Mouse (Mus musculus): ENCODE results near the gene Ptprs. TPM values are rescaled to one million over a fixed set of nuclear protein-coding genes. Genes with fewer than 3 reads are reported as not detected.

The Ptprs gene
- polyA plus RNA-seq, 1 experiment from 2014 or later, result 111 TPM

DNA sequence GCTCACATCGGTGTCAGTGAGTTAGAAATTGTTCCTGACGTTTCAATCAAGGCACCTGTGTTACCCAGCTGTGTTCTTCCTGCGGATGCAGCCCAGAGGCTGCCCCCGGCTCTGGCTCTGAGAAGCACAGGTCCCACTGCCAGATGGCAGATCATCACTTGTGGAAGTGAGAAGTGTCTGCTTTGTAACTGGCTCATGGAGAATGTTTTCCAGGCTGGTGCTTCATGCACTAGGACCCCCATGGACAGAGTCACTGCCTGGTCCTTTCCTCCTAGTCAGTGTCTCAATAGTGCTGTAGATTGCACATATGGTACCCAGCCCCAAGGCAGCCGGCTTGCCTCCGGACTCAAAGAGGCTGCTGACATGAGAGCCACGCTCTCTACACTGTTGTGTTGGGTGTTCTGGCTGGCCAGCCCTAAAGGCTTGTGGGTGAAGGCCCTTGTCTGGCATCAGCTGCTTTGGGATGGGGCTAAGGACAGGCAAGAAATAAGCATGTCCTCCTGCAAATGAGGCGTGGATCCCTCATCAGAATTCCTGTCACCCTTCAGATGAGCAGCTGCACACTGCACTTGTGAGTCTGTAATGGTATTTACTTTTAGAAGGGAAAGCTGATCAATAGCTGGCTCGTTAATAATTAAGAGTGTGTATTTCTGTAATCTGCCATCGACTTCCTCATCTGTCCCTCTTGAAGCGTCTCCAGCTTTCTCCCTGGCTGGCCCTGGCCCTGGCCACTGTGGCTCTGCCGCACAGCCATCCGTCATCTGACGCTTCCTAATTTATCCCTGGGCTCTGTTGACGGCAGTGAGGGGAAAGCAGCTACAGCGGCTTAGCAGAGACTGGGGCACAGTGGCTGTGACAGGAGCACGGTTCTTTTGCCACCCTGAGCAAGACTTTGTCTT is 102.9 kb downstream of the Ptprs start:
- WGBS, result 68% methylated on average over 17 of the region's 17 CpGs
- no peaks in the 10 kb centered on the region for H3K9me3 ChIP-seq (ENCODE audit: control insufficient read depth, low read depth, low read length)
- ATAC-seq (ENCODE audit: insufficient number of reproducible peaks, insufficient read depth, low FRiP score, low read depth), result no peak
- H3K27ac ChIP-seq (ENCODE audit: low read length), result no peak overlapping the region
- H3K4me1 ChIP-seq (ENCODE audit: control insufficient read depth, insufficient read depth, low read length), result no peaks in the 10 kb centered on the region
- no peak overlapping the region for H3K4me2 ChIP-seq (replicated peaks; ENCODE audit: low read depth, low read length)
- no peaks in the 10 kb centered on the region for H3K27me3 ChIP-seq (ENCODE audit: control insufficient read depth, insufficient read depth, low read length)
- H3K36me3 ChIP-seq (ENCODE audit: control insufficient read depth, insufficient read depth, low read length), result peaks cover 64% of the 10 kb centered on the region
- H3K4me3 ChIP-seq (ENCODE audit: low read depth, low read length), result no peak overlapping the region
- H3K9ac ChIP-seq (replicated peaks; ENCODE audit: low read depth, low read length), result no peak overlapping the region

GRCm38 (mm10) chr17:56372109-56372508 is 104.2 kb downstream of the Ptprs start:
- Histone ChIP-seq H3K4me1 (ENCODE audit: control insufficient read depth, insufficient read depth, low read length) (no peaks in the 10 kb centered on the region), H3K27me3 (ENCODE audit: control insufficient read depth, insufficient read depth, low read length) (no peaks in the 10 kb centered on the region), H3K4me3 (ENCODE audit: low read depth, low read length) (no peak overlapping the region), H3K27ac (ENCODE audit: low read length) (no peak overlapping the region), H3K9me3 (ENCODE audit: control insufficient read depth, low read depth, low read length) (no peaks in the 10 kb centered on the region), H3K36me3 (ENCODE audit: control insufficient read depth, insufficient read depth, low read length) (peaks cover 52% of the 10 kb centered on the region), H3K4me2 (replicated peaks; ENCODE audit: low read depth, low read length) (no peak overlapping the region), H3K9ac (replicated peaks; ENCODE audit: low read depth, low read length) (no peak overlapping the region)
- no peak for ATAC-seq (ENCODE audit: insufficient number of reproducible peaks, insufficient read depth, low FRiP score, low read depth)
- 64% methylated on average over 4 of the region's 4 CpGs for WGBS

GRCm38 (mm10) chr17:56371029-56371660 is 105.1 kb downstream of the Ptprs start:
- H3K4me1 ChIP-seq (ENCODE audit: control insufficient read depth, insufficient read depth, low read length), result no peaks in the 10 kb centered on the region
- no peak for ATAC-seq (ENCODE audit: insufficient number of reproducible peaks, insufficient read depth, low FRiP score, low read depth)
- H3K4me3 ChIP-seq (ENCODE audit: low read depth, low read length), result no peak overlapping the region
- no peaks in the 10 kb centered on the region for H3K27me3 ChIP-seq (ENCODE audit: control insufficient read depth, insufficient read depth, low read length)
- no peak overlapping the region for H3K4me2 ChIP-seq (replicated peaks; ENCODE audit: low read depth, low read length)
- 87% methylated on average over 15 of the region's 15 CpGs for WGBS
- H3K9me3 ChIP-seq (ENCODE audit: control insufficient read depth, low read depth, low read length), result no peaks in the 10 kb centered on the region
- H3K9ac ChIP-seq (replicated peaks; ENCODE audit: low read depth, low read length), result no peak overlapping the region
- no peak overlapping the region for H3K27ac ChIP-seq (ENCODE audit: low read length)
- H3K36me3 ChIP-seq (ENCODE audit: control insufficient read depth, insufficient read depth, low read length), result peaks cover 44% of the 10 kb centered on the region

DNA sequence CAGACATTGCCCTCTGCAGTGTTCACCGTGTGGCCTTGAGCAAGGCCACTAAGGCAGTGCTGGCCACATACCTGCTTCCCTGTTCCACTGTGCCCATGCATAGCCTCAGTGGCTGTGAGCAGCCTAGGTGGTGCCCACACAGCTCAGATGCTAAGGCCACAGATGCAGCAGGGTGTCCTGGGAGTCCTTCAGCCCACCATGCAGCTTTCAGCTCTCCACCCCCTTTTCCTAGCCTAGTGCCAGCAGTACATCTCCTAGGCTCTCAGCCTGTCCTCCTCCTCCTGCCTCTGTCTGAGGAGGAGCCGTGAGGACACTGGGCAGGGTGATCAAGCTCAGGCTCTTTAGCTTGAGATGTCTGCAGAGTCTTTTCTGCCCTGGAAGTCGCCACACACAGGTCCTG is 106.2 kb downstream of the Ptprs start:
- H3K9ac ChIP-seq (replicated peaks; ENCODE audit: low read depth, low read length), result no peak overlapping the region
- H3K36me3 ChIP-seq (ENCODE audit: control insufficient read depth, insufficient read depth, low read length), result peaks cover 38% of the 10 kb centered on the region
- H3K4me2 ChIP-seq (replicated peaks; ENCODE audit: low read depth, low read length), result no peak overlapping the region
- no peak overlapping the region for H3K4me3 ChIP-seq (ENCODE audit: low read depth, low read length)
- H3K9me3 ChIP-seq (ENCODE audit: control insufficient read depth, low read depth, low read length), result no peaks in the 10 kb centered on the region
- ATAC-seq (ENCODE audit: insufficient number of reproducible peaks, insufficient read depth, low FRiP score, low read depth), result no peak
- WGBS, result 78% methylated on average over 3 of the region's 3 CpGs
- no peaks in the 10 kb centered on the region for H3K27me3 ChIP-seq (ENCODE audit: control insufficient read depth, insufficient read depth, low read length)
- no peak overlapping the region for H3K27ac ChIP-seq (ENCODE audit: low read length)
- 0 out of 2 replicates have a peak, but pooled peaks cover 8% of the 10 kb centered on the region for H3K4me1 ChIP-seq (ENCODE audit: control insufficient read depth, insufficient read depth, low read length)

GRCm38 (mm10) chr17:56368291-56368790 is 107.9 kb downstream of the Ptprs start:
- Histone ChIP-seq H3K9ac (replicated peaks; ENCODE audit: low read depth, low read length) (no peak overlapping the region), H3K36me3 (ENCODE audit: control insufficient read depth, insufficient read depth, low read length) (peaks cover 32% of the 10 kb centered on the region), H3K4me2 (replicated peaks; ENCODE audit: low read depth, low read length) (no peak overlapping the region), H3K4me3 (ENCODE audit: low read depth, low read length) (no peak overlapping the region), H3K27ac (ENCODE audit: low read length) (no peak overlapping the region), H3K4me1 (ENCODE audit: control insufficient read depth, insufficient read depth, low read length) (0 out of 2 replicates have a peak, but pooled peaks cover 8% of the 10 kb centered on the region), H3K9me3 (ENCODE audit: control insufficient read depth, low read depth, low read length) (no peaks in the 10 kb centered on the region), H3K27me3 (ENCODE audit: control insufficient read depth, insufficient read depth, low read length) (no peaks in the 10 kb centered on the region)
- WGBS, result 93% methylated on average over 6 of the region's 6 CpGs
- no peak for ATAC-seq (ENCODE audit: insufficient number of reproducible peaks, insufficient read depth, low FRiP score, low read depth)

- 37% methylated on average over 7 of the region's 7 CpGs for WGBS
- Histone ChIP-seq H3K4me2 (replicated peaks; ENCODE audit: low read depth, low read length) (no peak overlapping the region), H3K4me3 (ENCODE audit: low read depth, low read length) (no peak overlapping the region), H3K36me3 (ENCODE audit: control insufficient read depth, insufficient read depth, low read length) (peaks cover 24% of the 10 kb centered on the region), H3K4me1 (ENCODE audit: control insufficient read depth, insufficient read depth, low read length) (0 out of 2 replicates have a peak, but pooled peaks cover 8% of the 10 kb centered on the region), H3K27me3 (ENCODE audit: control insufficient read depth, insufficient read depth, low read length) (no peaks in the 10 kb centered on the region), H3K27ac (ENCODE audit: low read length) (no peak overlapping the region), H3K9me3 (ENCODE audit: control insufficient read depth, low read depth, low read length) (no peaks in the 10 kb centered on the region), H3K9ac (replicated peaks; ENCODE audit: low read depth, low read length) (no peak overlapping the region)
- no peak for ATAC-seq (ENCODE audit: insufficient number of reproducible peaks, insufficient read depth, low FRiP score, low read depth)
Observed at GRCm38 (mm10) chr17:56365791-56366673, 110.3 kb downstream of the Ptprs start.
